Mouse (Mus musculus): ENCODE data around the gene H2-DMb2.

DNA sequence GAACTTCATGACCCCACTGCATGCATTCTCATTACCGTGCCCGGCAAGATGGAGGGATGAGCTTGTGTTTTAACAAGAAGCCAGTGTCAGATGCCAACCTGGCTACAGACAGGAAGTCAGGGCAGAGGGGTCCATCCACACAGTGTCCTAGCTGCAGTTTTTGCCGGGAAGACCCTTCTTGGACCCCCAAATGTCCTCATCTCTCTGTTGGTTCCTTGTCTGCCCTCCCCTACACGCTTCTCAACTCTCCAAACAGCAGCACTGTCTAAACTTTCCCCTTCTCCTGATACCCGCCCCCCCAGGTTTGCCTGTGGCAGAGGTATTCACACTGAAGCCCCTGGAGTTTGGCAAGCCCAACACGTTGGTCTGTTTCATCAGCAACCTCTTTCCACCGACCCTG, 5.5 kb upstream of the H2-DMb2 start:
- TF ChIP-seq CTCF (IDR thresholded peaks at IDR 0.05), result no peak
- TF ChIP-seq POLR2A (IDR thresholded peaks at IDR 0.05; ENCODE audit: insufficient read depth, low read depth, low read length), result no peak
- TF ChIP-seq EP300 (IDR thresholded peaks at IDR 0.05; ENCODE audit: insufficient read depth, low read depth, low read length), result no peak
